Mouse (Mus musculus): ENCODE data around the gene Fdxacb1.

- TF ChIP-seq CTCF (IDR thresholded peaks at IDR 0.05; ENCODE audit: borderline replicate concordance, insufficient read depth, low read length): peak; percentile 45; the same call in 1 of the 2 replicates
- no peak for TF ChIP-seq POLR2A (IDR thresholded peaks at IDR 0.05; ENCODE audit: low read depth, low read length)
Measured at GRCm38 (mm10) chr9:50763331-50763730, 4.7 kb upstream of the Fdxacb1 start.

Measured in embryonic fibroblast, embryonic 13.5 days (primary cell).